Mouse (Mus musculus): ENCODE data around the gene Itgb2l. TPM values are rescaled to one million over a fixed set of nuclear protein-coding genes. Genes with fewer than 3 reads are reported as not detected.

Gene Itgb2l
- polyA plus RNA-seq, 1 experiment from 2014 or later, result 1.3 TPM

- no peak overlapping the region for H3K4me2 ChIP-seq (replicated peaks; ENCODE audit: low read depth, low read length)
- H3K36me3 ChIP-seq (ENCODE audit: control insufficient read depth, insufficient read depth, low read length), result 0 out of 2 replicates have a peak, but pooled peaks cover 2% of the 10 kb centered on the region
- H3K27ac ChIP-seq (ENCODE audit: low read depth, low read length), result no peak overlapping the region
- H3K4me3 ChIP-seq (ENCODE audit: low read length), result no peak overlapping the region
- H3K4me1 ChIP-seq (ENCODE audit: control insufficient read depth, insufficient read depth, low read length), result no peaks in the 10 kb centered on the region
- no peaks in the 10 kb centered on the region for H3K9me3 ChIP-seq (ENCODE audit: control insufficient read depth, low read length)
- no peak overlapping the region for H3K9ac ChIP-seq (ENCODE audit: low read depth, low read length)
- H3K27me3 ChIP-seq (ENCODE audit: control insufficient read depth, insufficient read depth, low read length), result no peaks in the 10 kb centered on the region
- ATAC-seq (ENCODE audit: low FRiP score, low TSS enrichment), result no peak
Observed at GRCm38 (mm10) chr16:96384741-96385140, 58.7 kb downstream of the Itgb2l start.

- no peaks in the 10 kb centered on the region for H3K9me3 ChIP-seq (ENCODE audit: control insufficient read depth, low read length)
- no peak overlapping the region for H3K9ac ChIP-seq (ENCODE audit: low read depth, low read length)
- 0 out of 2 replicates have a peak, but pooled peaks cover 2% of the 10 kb centered on the region for H3K36me3 ChIP-seq (ENCODE audit: control insufficient read depth, insufficient read depth, low read length)
- no peak overlapping the region for H3K4me2 ChIP-seq (replicated peaks; ENCODE audit: low read depth, low read length)
- no peaks in the 10 kb centered on the region for H3K4me1 ChIP-seq (ENCODE audit: control insufficient read depth, insufficient read depth, low read length)
- H3K27me3 ChIP-seq (ENCODE audit: control insufficient read depth, insufficient read depth, low read length), result no peaks in the 10 kb centered on the region
- no peak overlapping the region for H3K27ac ChIP-seq (ENCODE audit: low read depth, low read length)
- no peak for ATAC-seq (ENCODE audit: low FRiP score, low TSS enrichment)
- 79% methylated on average over 5 of the region's 5 CpGs for WGBS
- H3K4me3 ChIP-seq (ENCODE audit: low read length), result no peak overlapping the region
Observed at GRCm38 (mm10) chr16:96382496-96383181, 60.8 kb downstream of the Itgb2l start.

DNA sequence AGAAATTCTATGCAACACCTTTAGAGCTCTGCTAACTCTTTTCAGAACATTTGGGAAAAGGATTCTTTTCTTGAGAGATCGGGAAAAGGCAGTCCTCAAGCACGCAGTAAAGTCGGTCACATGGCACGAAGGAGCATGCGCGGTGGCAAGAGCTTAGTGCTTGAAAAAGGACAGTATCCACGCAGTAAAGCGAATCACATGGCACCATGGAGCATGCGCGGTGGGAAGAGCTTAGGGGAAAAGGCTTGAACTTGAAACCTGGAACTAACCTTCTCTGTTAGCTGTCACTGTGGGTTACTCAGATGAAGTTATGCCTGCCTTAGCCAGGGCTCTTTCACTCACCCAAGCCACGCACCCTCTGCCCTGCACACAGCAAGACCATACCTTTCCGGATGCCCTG lies 62.0 kb downstream of the Itgb2l start:
- WGBS, result 92% methylated on average over 12 of the region's 12 CpGs
- H3K36me3 ChIP-seq (ENCODE audit: control insufficient read depth, insufficient read depth, low read length), result 0 out of 2 replicates have a peak, but pooled peaks cover 2% of the 10 kb centered on the region
- ATAC-seq (ENCODE audit: low FRiP score, low TSS enrichment), result no peak
- no peak overlapping the region for H3K27ac ChIP-seq (ENCODE audit: low read depth, low read length)
- no peak overlapping the region for H3K4me3 ChIP-seq (ENCODE audit: low read length)
- H3K9ac ChIP-seq (ENCODE audit: low read depth, low read length), result no peak overlapping the region
- H3K4me1 ChIP-seq (ENCODE audit: control insufficient read depth, insufficient read depth, low read length), result 0 out of 2 replicates have a peak, but pooled peaks cover 3% of the 10 kb centered on the region
- no peaks in the 10 kb centered on the region for H3K9me3 ChIP-seq (ENCODE audit: control insufficient read depth, low read length)
- no peak overlapping the region for H3K4me2 ChIP-seq (replicated peaks; ENCODE audit: low read depth, low read length)
- no peaks in the 10 kb centered on the region for H3K27me3 ChIP-seq (ENCODE audit: control insufficient read depth, insufficient read depth, low read length)

DNA sequence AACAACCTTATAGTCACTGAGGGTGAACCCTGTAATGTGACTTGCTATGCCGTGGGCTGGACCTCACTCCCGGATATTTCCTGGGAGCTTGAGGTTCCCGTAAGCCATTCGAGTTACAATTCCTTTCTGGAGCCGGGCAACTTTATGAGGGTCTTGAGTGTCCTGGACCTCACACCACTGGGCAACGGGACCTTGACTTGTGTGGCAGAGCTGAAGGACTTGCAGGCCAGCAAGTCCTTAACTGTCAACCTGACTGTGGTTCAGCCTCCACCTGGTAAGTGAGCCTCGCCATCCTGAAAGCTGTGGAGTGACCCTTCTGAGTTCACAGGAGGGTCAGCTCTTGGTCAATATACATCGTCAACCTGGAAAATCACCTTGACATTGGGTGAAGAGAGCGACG lies 65.3 kb downstream of the Itgb2l start:
- Histone ChIP-seq H3K4me3 (ENCODE audit: low read length) (no peak overlapping the region), H3K36me3 (ENCODE audit: control insufficient read depth, insufficient read depth, low read length) (no peaks in the 10 kb centered on the region), H3K27me3 (ENCODE audit: control insufficient read depth, insufficient read depth, low read length) (no peaks in the 10 kb centered on the region), H3K4me2 (replicated peaks; ENCODE audit: low read depth, low read length) (no peak overlapping the region), H3K27ac (ENCODE audit: low read depth, low read length) (no peak overlapping the region), H3K9me3 (ENCODE audit: control insufficient read depth, low read length) (no peaks in the 10 kb centered on the region), H3K4me1 (ENCODE audit: control insufficient read depth, insufficient read depth, low read length) (0 out of 2 replicates have a peak, but pooled peaks cover 3% of the 10 kb centered on the region), H3K9ac (ENCODE audit: low read depth, low read length) (no peak overlapping the region)
- WGBS, result 83% methylated on average over 10 of the region's 10 CpGs
- no peak for ATAC-seq (ENCODE audit: low FRiP score, low TSS enrichment)

DNA sequence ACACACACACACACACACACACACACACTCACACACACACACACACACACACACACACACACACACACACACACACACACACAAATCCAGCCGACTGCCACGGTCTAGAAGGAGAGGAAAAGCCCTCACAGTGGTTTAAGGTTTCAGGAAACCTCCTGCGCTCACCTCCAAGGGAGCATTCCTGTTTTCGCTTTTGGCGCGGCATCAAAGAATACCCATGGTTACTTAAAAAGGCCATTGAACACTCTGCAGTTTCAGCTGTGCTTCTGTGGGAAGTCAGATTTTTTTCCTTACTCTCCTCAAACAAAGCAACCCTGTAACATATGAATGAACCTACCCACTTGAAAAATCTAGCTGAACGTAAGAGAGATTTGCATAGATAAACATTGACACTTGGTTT lies 67.1 kb downstream of the Itgb2l start:
- no peaks in the 10 kb centered on the region for H3K9me3 ChIP-seq (ENCODE audit: control insufficient read depth, low read length)

GRCm38 (mm10) chr16:96375538-96375937 lies 67.9 kb downstream of the Itgb2l start:
- WGBS, result 77% methylated on average over 7 of the region's 7 CpGs
- no peaks in the 10 kb centered on the region for H3K9me3 ChIP-seq (ENCODE audit: control insufficient read depth, low read length)
- no peak overlapping the region for H3K9ac ChIP-seq (ENCODE audit: low read depth, low read length)
- H3K4me3 ChIP-seq (ENCODE audit: low read length), result no peak overlapping the region
- H3K36me3 ChIP-seq (ENCODE audit: control insufficient read depth, insufficient read depth, low read length), result no peaks in the 10 kb centered on the region
- no peak overlapping the region for H3K4me2 ChIP-seq (replicated peaks; ENCODE audit: low read depth, low read length)
- H3K4me1 ChIP-seq (ENCODE audit: control insufficient read depth, insufficient read depth, low read length), result peaks cover 22% of the 10 kb centered on the region; the same call in 1 of the 2 replicates
- H3K27me3 ChIP-seq (ENCODE audit: control insufficient read depth, insufficient read depth, low read length), result no peaks in the 10 kb centered on the region
- no peak overlapping the region for H3K27ac ChIP-seq (ENCODE audit: low read depth, low read length)
- ATAC-seq (ENCODE audit: low FRiP score, low TSS enrichment), result no peak

More for the DNA sequence above, 67.1 kb downstream of the Itgb2l start:
- peak; percentile 75 for ATAC-seq (ENCODE audit: low FRiP score, low TSS enrichment)
- no peaks in the 10 kb centered on the region for H3K27me3 ChIP-seq (ENCODE audit: control insufficient read depth, insufficient read depth, low read length)
- no peak overlapping the region for H3K9ac ChIP-seq (ENCODE audit: low read depth, low read length)
- H3K4me2 ChIP-seq (replicated peaks; ENCODE audit: low read depth, low read length), result 0 out of 2 replicates have a peak overlapping the region, but pooled peaks have one; percentile 19
- H3K4me1 ChIP-seq (ENCODE audit: control insufficient read depth, insufficient read depth, low read length), result peaks cover 14% of the 10 kb centered on the region; the same call in 1 of the 2 replicates
- WGBS, result 2% methylated on average over 7 of the region's 7 CpGs
- no peak overlapping the region for H3K27ac ChIP-seq (ENCODE audit: low read depth, low read length)
- H3K36me3 ChIP-seq (ENCODE audit: control insufficient read depth, insufficient read depth, low read length), result no peaks in the 10 kb centered on the region
- H3K4me3 ChIP-seq (ENCODE audit: low read length), result no peak overlapping the region

- ATAC-seq (ENCODE audit: low FRiP score, low TSS enrichment), result no peak
Observed at GRCm38 (mm10) chr16:96372752-96373118, 70.7 kb downstream of the Itgb2l start.

More at GRCm38 (mm10) chr16:96372752-96373118, 70.7 kb downstream of the Itgb2l start:
- Histone ChIP-seq H3K9ac (ENCODE audit: low read depth, low read length) (no peak overlapping the region), H3K4me3 (ENCODE audit: low read length) (no peak overlapping the region), H3K27me3 (ENCODE audit: control insufficient read depth, insufficient read depth, low read length) (no peaks in the 10 kb centered on the region), H3K27ac (ENCODE audit: low read depth, low read length) (no peak overlapping the region), H3K36me3 (ENCODE audit: control insufficient read depth, insufficient read depth, low read length) (no peaks in the 10 kb centered on the region), H3K4me1 (ENCODE audit: control insufficient read depth, insufficient read depth, low read length) (peaks cover 22% of the 10 kb centered on the region; the same call in 1 of the 2 replicates), H3K9me3 (ENCODE audit: control insufficient read depth, low read length) (no peaks in the 10 kb centered on the region), H3K4me2 (replicated peaks; ENCODE audit: low read depth, low read length) (no peak overlapping the region)
- WGBS, result 56% methylated on average over 8 of the region's 8 CpGs

Other genes starting within 250 kb of the Itgb2l start
- gene Sh3bgr, start 243.2 kb downstream of the Itgb2l start, polyA plus RNA-seq (2014; fragmentation: Nextera tagmentation; extraction: Ambion mirVana), result 2.9 and 3.4 TPM in 2 replicates
- 1.1 and 2.8 TPM in 2 replicates for gene B3galt5, start 207.8 kb downstream of the Itgb2l start, polyA plus RNA-seq (2014; fragmentation: Nextera tagmentation; extraction: Ambion mirVana)
- 80.1 and 94.9 TPM in 2 replicates for gene Pcp4, start 24.0 kb upstream of the Itgb2l start, polyA plus RNA-seq (2014; fragmentation: Nextera tagmentation; extraction: Ambion mirVana)

All from kidney, embryonic 14.5 days (tissue).